Mouse (Mus musculus) limb, embryonic 11.5 days (tissue): ENCODE data around the gene Ing5. TPM values are rescaled to one million over a fixed set of nuclear protein-coding genes. Genes with fewer than 3 reads are reported as not detected.
"Not testable (repeated sequence)": the region's sequence is repeated elsewhere in the genome, so short reads cannot be mapped to it uniquely, and the experiment has no call there.

Source experiments
- ATAC-seq: fragments of 200-750 bp; cut with Nextera tagmentation; 2 replicates; pipeline ENCODE4 v1.8.0; 2017; ENCODE audit warnings: low read depth; ENCODE audit not compliant: insufficient number of reproducible peaks, low FRiP score, low TSS enrichment
- DNase-seq: peaks from one replicate; pipeline ENCODE4 v3.0.0-alpha.2; 2015; ENCODE audit warnings: low spot score
- H3K27ac ChIP-seq: fragments of 300-500 bp; sonication (generic); replicated peaks from 2 replicates; pipeline ENCODE4 v1.5.1; 2014; ENCODE audit warnings: low read depth, mild to moderate bottlenecking, low read length
- H3K27me3 ChIP-seq: fragments of 300-500 bp; sonication (generic); 2 replicates; pipeline ENCODE4 v1.6.1; 2014; ENCODE audit warnings: mild to moderate bottlenecking, low read length, mixed read lengths; ENCODE audit not compliant: control insufficient read depth, insufficient read depth
- H3K36me3 ChIP-seq: fragments of 300-500 bp; sonication (generic); 2 replicates; pipeline ENCODE4 v1.6.1; 2014; ENCODE audit warnings: mild to moderate bottlenecking, low read length, moderate library complexity, mixed read lengths; ENCODE audit not compliant: control insufficient read depth, insufficient read depth
- H3K4me1 ChIP-seq: fragments of 300-500 bp; sonication (generic); 2 replicates; pipeline ENCODE4 v1.6.1; 2014; ENCODE audit warnings: low read length, mixed read lengths; ENCODE audit not compliant: control insufficient read depth, insufficient read depth
- H3K4me2 ChIP-seq: fragments of 300-500 bp; sonication (generic); 2 replicates; pipeline ENCODE4 v1.6.1; 2014; ENCODE audit warnings: low read depth, mild to moderate bottlenecking, moderate library complexity; ENCODE audit not compliant: severe bottlenecking
- H3K4me3 ChIP-seq: fragments of 300-500 bp; sonication (generic); 2 replicates; pipeline ENCODE4 v1.5.1; 2014; ENCODE audit warnings: low read depth, low read length
- H3K9ac ChIP-seq: fragments of 300-500 bp; sonication (generic); 2 replicates; pipeline ENCODE4 v1.6.1; 2014; ENCODE audit warnings: mild to moderate bottlenecking, low read length
- H3K9me3 ChIP-seq: fragments of 300-500 bp; sonication (generic); 2 replicates; pipeline ENCODE4 v1.6.1; 2016; ENCODE audit warnings: low read length; ENCODE audit not compliant: control insufficient read depth
- WGBS: fragments of 180-500 bp; shearing (Covaris S2); extraction: QIAGEN DNeasy Blood & Tissue Kit; methylation state at CpG from one replicate; pipeline ENCODE4 v1.1.7; 2014; 5-methylcytosine and 5-hydroxymethylcytosine counted together
- polyA plus RNA-seq: library from polyadenylated mRNA; unstranded; fragments of >200 nt; fragmentation: Nextera tagmentation; extraction: Ambion mirVana; gene quantifications from 2 replicates; pipeline ENCODE4 v1.2.1, GENCODE M21; 2014

Ing5 gene
- polyA plus RNA-seq, 1 experiment from 2014 or later: 17.4 TPM

DNA sequence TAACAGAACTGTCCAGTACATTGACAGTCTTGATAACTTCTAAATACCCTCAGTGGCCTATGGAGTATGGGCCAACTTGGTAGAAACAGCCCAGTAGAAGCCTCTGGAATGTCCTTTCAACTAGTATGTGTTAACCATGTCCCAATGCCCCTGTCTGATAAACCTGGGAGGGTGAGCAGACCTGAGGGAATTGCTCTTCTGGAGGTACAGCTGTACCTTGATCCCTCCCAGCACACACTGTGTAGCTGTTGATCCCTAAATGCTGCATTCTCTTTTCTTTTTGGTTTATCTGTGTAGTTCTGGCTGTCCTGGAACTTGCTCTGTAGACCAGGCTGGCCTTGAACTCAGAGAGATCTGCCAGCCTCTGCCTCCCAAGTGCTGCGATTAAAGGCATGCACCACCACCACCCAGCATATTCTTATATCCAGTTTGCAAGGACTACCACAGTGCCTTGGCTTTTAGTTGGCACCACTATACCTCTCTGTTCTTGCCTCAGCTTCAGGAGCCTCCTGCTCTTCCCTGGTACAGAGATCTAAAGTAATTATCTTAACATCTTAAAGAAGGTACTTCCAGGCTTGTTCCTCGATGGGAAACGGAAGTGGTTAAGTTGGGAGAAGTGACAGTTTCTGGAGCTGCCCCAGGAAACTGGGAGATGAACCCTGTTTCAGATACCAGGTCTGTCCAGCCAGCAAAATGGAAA, 20.2 kb downstream of the Ing5 start:
- no peak overlapping the region for H3K9ac ChIP-seq
- 82% methylated on average over 3 of the region's 3 CpGs for WGBS
- DNase-seq (no peak), ATAC-seq (no peak)
- H3K4me1 ChIP-seq: 0 out of 2 replicates have a peak, but pooled peaks cover 6% of the 10 kb centered on the region
- peaks cover 6% of the 10 kb centered on the region; the same call in 1 of the 2 replicates for H3K36me3 ChIP-seq
- no peak overlapping the region; the same call in 1 of the 2 replicates for H3K4me2 ChIP-seq
- no peak overlapping the region for H3K27ac ChIP-seq
- H3K27me3 ChIP-seq: no peaks in the 10 kb centered on the region
- no peaks in the 10 kb centered on the region for H3K9me3 ChIP-seq
- H3K4me3 ChIP-seq: no peak overlapping the region

DNA sequence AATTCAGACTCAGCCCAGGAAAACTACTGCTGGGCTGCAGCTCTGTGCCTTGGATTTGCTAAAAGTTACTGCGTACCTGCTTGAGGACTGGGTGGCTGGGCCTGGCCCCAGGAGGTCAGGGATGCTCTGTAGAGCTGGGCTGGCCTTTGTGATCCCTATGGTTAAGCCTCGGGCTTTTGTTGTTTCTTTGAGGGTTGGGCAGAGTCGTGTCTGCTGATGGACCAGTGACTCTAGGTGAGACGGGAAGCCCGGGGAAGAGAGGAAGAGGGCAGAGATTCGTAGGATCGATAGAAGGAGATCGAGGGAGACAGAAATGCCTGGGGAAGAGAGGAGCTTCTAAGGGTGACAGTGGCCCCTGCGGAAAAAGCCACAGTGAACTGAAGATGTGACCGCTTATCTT, 20.8 kb downstream of the Ing5 start, which contains the start of gene D2hgdh:
Gene D2hgdh, plus strand, starts transcription at position 301 of the 400 bp plus-strand sequence.
- Histone ChIP-seq H3K27me3 (no peaks in the 10 kb centered on the region), H3K4me2 (peak within 1 kb of the TSS; percentile 80), H3K27ac (peak within 1 kb of the TSS; percentile 84), H3K36me3 (peaks cover 4% of the 10 kb centered on the region; the same call in 1 of the 2 replicates), H3K4me3 (peak within 1 kb of the TSS; percentile 50), H3K9me3 (no peaks in the 10 kb centered on the region), H3K9ac (peak within 1 kb of the TSS; percentile 76), H3K4me1 (0 out of 2 replicates have a peak, but pooled peaks cover 6% of the 10 kb centered on the region)
- WGBS: 9% methylated on average over 10 of the region's 10 CpGs
- no peak for DNase-seq
- peak; percentile 5; the same call in 1 of the 2 replicates for ATAC-seq

DNA sequence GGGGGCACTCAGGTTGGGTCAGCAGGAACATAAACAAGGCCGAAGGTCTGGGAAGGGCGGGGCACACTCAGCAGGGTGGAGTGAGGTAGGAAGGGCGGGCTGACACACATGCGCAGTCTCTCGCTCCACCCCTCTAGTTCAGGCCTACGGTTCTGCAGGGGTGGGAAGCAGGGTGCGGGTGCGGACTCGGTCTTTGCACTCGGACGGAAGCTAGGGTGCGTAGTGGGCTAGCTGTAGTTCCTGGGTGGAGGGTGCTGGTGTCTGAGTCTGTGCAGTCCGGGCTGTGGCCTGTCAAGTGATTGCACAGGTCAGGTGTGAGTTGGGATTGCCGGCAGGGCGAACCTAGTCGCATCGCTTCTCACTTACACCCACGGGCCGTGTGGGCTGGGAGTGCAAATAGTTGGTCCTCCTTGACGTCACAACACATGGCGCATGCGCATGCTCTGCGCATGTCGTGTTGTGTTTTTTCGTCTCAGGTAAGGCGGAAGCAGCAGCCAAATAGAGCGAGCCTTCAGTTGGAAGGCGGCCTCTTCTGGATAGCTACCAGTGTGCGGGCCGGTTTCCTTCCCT, 21.4 kb downstream of the Ing5 start:
- Histone ChIP-seq H3K4me1 (0 out of 2 replicates have a peak, but pooled peaks cover 6% of the 10 kb centered on the region), H3K36me3 (0 out of 2 replicates have a peak, but pooled peaks cover 2% of the 10 kb centered on the region), H3K4me2 (peak overlapping the region; percentile 80), H3K9ac (peak overlapping the region; percentile 76), H3K27ac (peak overlapping the region; percentile 84), H3K9me3 (no peaks in the 10 kb centered on the region), H3K4me3 (peak overlapping the region; percentile 50), H3K27me3 (no peaks in the 10 kb centered on the region)
- under 1% methylated on average over 30 of the region's 30 CpGs for WGBS
- ATAC-seq: peak; percentile 96
- DNase-seq: peak; percentile 93

DNA sequence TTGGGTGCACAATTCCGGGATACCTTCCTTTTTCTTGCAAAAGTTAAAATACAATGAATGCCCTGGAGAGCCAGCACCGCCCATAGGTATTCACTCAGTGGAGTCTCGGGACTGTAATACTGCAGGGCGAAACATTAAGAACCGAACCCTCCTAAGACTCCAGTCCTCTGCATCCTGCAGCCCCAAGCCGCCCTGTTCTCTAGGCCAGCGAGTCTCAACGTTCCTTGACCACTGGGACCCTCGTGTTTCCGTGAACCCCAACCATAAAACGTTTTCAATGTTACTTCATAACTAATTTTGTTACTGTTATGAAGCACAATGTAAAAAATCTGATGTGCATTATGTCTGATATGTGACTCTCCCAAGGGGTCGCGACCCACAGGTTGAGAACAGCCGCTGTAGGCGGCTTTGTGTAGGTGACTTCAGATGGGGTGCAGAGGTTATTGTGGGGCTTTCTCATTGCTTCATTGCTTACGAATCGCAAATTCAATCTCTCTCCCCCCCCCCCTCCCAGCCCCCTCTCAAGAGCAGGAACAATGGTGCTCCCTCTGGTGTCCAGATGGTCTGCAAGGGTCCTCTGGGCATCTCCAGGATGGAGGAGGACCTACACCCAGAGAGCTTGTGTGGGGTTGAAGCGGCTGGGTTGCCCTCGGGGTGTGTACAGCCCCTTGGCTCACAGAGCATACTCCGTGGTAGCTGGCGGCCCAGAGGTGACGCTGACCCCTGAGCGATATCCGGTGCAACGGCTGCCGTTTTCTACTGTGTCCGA, 22.2 kb downstream of the Ing5 start:
- H3K4me2 ChIP-seq: peak overlapping the region; percentile 80
- peak overlapping the region; percentile 84 for H3K27ac ChIP-seq
- H3K4me3 ChIP-seq: peak overlapping the region; percentile 50
- H3K36me3 ChIP-seq: 0 out of 2 replicates have a peak, but pooled peaks cover under 1% of the 10 kb centered on the region
- peak overlapping the region; percentile 76 for H3K9ac ChIP-seq
- no peaks in the 10 kb centered on the region for H3K27me3 ChIP-seq
- 47% methylated on average over 27 of the region's 27 CpGs for WGBS
- ATAC-seq (no peak), DNase-seq (peak; percentile 43)
- no peaks in the 10 kb centered on the region for H3K9me3 ChIP-seq
- 0 out of 2 replicates have a peak, but pooled peaks cover 6% of the 10 kb centered on the region for H3K4me1 ChIP-seq

DNA sequence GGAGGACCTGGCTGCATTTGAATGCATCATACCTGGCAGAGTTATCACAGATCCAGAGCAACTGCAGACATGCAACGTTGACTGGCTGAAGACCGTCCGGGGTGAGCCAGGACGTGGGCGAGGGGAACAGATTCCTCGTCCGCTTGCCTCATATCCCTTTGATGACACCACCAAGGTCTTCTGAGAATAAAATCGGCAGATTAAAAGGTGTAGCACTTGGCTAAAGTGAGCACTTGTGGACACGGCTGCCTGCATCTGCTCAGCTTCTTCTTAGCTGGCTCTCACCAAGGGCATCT, 22.7 kb downstream of the Ing5 start:
- Histone ChIP-seq H3K4me2 (peak overlapping the region; percentile 80; the same call in 1 of the 2 replicates), H3K36me3 (no peaks in the 10 kb centered on the region), H3K4me1 (0 out of 2 replicates have a peak, but pooled peaks cover 6% of the 10 kb centered on the region), H3K9me3 (no peaks in the 10 kb centered on the region), H3K27me3 (no peaks in the 10 kb centered on the region), H3K4me3 (no peak overlapping the region), H3K27ac (no peak overlapping the region), H3K9ac (no peak overlapping the region)
- no peak for DNase-seq
- 95% methylated on average over 9 of the region's 9 CpGs for WGBS
- no peak for ATAC-seq

DNA sequence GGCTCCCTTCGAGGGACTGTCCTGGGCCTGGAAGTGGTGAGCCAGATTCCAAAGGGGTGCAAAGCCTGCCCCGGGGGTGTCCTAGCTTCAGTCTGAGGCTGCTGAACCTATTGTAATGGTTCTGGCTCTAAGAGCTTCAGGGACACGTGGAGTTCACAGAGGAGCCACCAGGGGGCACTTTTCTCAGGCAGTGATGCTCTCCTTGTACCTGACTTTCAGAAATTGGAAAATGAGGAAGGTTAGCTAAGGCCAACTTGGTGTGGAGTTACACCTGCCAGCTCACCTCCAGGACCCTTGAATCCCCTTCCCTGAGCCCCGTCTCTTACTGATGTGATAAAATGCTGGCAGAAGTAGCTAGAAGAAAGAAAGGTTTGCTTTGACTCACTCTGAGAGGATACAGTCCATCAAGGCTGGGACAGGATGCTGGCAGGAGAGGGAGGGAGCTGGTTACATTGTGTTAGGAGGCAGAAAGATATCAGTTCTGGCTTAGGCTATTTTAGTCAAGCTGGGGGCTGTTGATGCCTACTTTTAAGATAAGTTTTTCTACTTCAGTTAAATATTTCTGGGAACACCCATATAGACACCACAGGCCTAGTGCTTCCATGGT, 29.1 kb downstream of the Ing5 start:
- H3K9me3 ChIP-seq, H3K9ac ChIP-seq, H3K27ac ChIP-seq, H3K36me3 ChIP-seq, H3K4me2 ChIP-seq, ATAC-seq, DNase-seq, H3K4me3 ChIP-seq, H3K4me1 ChIP-seq, H3K27me3 ChIP-seq: not testable (repeated sequence)
- WGBS: 78% methylated on average over 2 of the region's 4 CpGs

DNA sequence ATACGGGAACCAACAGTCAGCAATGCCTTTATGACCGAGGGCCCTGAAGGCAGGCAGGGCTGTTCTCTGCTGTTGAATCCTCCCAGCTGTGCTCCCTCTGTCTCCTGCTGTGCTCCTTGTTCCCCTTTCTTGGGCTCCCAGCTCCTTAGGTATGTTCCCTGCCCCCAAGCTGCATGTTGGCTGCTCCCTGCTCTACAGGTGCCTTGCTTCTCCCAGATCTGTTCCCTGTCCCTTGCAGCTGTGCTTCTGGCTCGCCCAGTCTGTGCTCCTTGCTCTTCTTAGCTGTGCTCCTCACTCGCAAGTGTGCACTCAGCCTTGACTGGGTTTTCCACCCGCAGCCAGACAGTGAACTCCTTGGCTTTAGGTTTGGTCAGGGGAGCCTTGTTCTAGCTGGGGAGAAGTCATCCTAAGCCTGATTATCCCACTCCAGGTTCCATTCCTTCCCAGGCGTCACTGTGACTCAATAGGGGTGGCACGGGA, 30.9 kb downstream of the Ing5 start:
- no peak for ATAC-seq
- Histone ChIP-seq H3K9me3 (no peaks in the 10 kb centered on the region), H3K27me3 (no peaks in the 10 kb centered on the region), H3K4me2 (no peak overlapping the region), H3K4me1 (no peaks in the 10 kb centered on the region), H3K27ac (no peak overlapping the region), H3K36me3 (peaks cover 3% of the 10 kb centered on the region; the same call in 1 of the 2 replicates), H3K4me3 (no peak overlapping the region), H3K9ac (no peak overlapping the region)
- WGBS: 82% methylated on average over 7 of the region's 7 CpGs
- DNase-seq: no peak

DNA sequence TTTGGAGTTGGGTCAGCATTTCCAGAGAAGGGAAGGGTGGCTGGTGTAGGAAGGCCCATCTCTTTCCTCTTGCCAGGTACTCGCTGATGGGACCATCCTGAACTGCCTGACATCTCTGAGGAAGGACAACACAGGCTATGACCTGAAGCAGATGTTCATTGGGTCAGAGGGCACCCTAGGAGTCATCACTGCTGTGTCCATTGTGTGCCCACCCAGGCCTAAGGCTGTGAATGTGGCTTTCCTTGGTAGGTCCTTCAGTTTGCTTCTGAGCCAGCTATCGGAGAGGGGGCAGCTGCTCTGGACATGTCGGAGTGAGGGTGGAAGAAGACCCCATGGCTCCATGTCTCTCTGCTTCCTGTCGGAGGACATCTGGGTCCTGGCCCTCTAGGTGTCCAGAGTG, 31.4 kb downstream of the Ing5 start:
- Histone ChIP-seq H3K4me3 (no peak overlapping the region), H3K9me3 (no peaks in the 10 kb centered on the region), H3K36me3 (peaks cover 3% of the 10 kb centered on the region; the same call in 1 of the 2 replicates), H3K27ac (no peak overlapping the region), H3K9ac (no peak overlapping the region), H3K4me2 (no peak overlapping the region), H3K27me3 (no peaks in the 10 kb centered on the region), H3K4me1 (no peaks in the 10 kb centered on the region)
- ATAC-seq (no peak), DNase-seq (no peak)
- WGBS: 96% methylated on average over 4 of the region's 4 CpGs
